9 mouse cellular contexts compared by ENCODE assay signal in genomic region chr17:12689537-12689936, GRCm38 (mm10). TPM values are rescaled to one million over a fixed set of nuclear protein-coding genes. Genes with fewer than 3 reads are reported as not detected.
DNase-seq lines count a peak whose midpoint lies in the region; ATAC-seq and TF ChIP-seq lines count a peak whose summit lies in the region.
"Had no signal": no experiment of that assay in that cellular context is flagged by ENCODE, and none has a peak within 500 bp of the region (broad histone marks: within the 10 kb centered on the region; RNA-seq: fewer than 3 reads in every experiment).

No protein-coding gene starts in this region.

- peak; percentile 78 for TF ChIP-seq CTCF in layer of hippocampus, adult 2 months (conservative IDR thresholded peaks at IDR 0.05)
- peak; percentile 33 to 52 (median 44); a peak in 5 of 6 replicates for TF ChIP-seq CTCF in MEL (IDR thresholded peaks at IDR 0.05 in 2 of 3, conservative IDR thresholded peaks at IDR 0.05 in 1 of 3; ENCODE audit: control insufficient read depth in 1 of 3, insufficient read depth in 1 of 3, low read depth in 2 of 3, low read length in 3 of 3, poor library complexity in 1 of 3, severe bottlenecking in 1 of 3)

- no peak overlapping the region for H3K9ac ChIP-seq in MEL (ENCODE audit: control insufficient read depth, low read depth, low read length, poor library complexity, severe bottlenecking)
- H3K9ac ChIP-seq in limb, embryonic 14.5 days (ENCODE audit: low read depth, low read length, severe bottlenecking) = no peak overlapping the region

- no peak overlapping the region for H3K4me3 ChIP-seq in layer of hippocampus, adult 2 months
- H3K4me3 ChIP-seq in MEL (ENCODE audit: control insufficient read depth in 1 of 2, insufficient read depth in 1 of 2, low read depth in 2 of 2, low read length in 2 of 2) = no peak overlapping the region
- no peak overlapping the region for H3K4me3 ChIP-seq in limb, embryonic 14.5 days (replicated peaks; ENCODE audit: low read length)

- H3K36me3 ChIP-seq in MEL (ENCODE audit: control insufficient read depth in 1 of 2, insufficient read depth in 2 of 2, low read length in 2 of 2) = no peaks in the 10 kb centered on the region
- peaks cover 94% of the 10 kb centered on the region for H3K36me3 ChIP-seq in limb, embryonic 14.5 days (ENCODE audit: control insufficient read depth, insufficient read depth, low read length)

- WGBS in limb, embryonic 14.5 days = 56% methylated on average over 3 of the region's 3 CpGs

- DNase-seq in layer of hippocampus, adult 2 months (ENCODE audit: low spot score in 2 of 2) = peak in 1 of 2 experiments; percentile 51
- DNase-seq in layer of hippocampus, adult 9-10 months (ENCODE audit: low spot score) = no peak
- DNase-seq in MEL (ENCODE audit: low read depth, low spot score) = peak; percentile 26
- DNase-seq in limb, embryonic 14.5 days (ENCODE audit: low spot score) = peak; percentile 33
- peak; percentile 55 for DNase-seq in thymus, postnatal 25 days
- no peak for DNase-seq in ovary, postnatal 10 days (ENCODE audit: low spot score)

- ATAC-seq in common myeloid progenitor, adult 5-6 weeks (replicated peaks; ENCODE audit: low read depth, poor library complexity, severe bottlenecking) = peak; percentile 59; the same call in 1 of the 2 replicates
- 0 out of 2 replicates have a peak, but pooled peaks have one; percentile 18 for ATAC-seq in limb, embryonic 14.5 days (ENCODE audit: low FRiP score, low read depth)

- no peaks in the 10 kb centered on the region for H3K9me3 ChIP-seq in MEL (replicated peaks; ENCODE audit: insufficient read depth, low read length)
- H3K9me3 ChIP-seq in limb, embryonic 14.5 days (ENCODE audit: control insufficient read depth, low read length) = no peaks in the 10 kb centered on the region

- TF ChIP-seq RAD21 in MEL (IDR thresholded peaks at IDR 0.05; ENCODE audit: low read depth, low read length) = peak; percentile 38

- no peaks in the 10 kb centered on the region for H3K27me3 ChIP-seq in MEL (ENCODE audit: control insufficient read depth in 1 of 2, insufficient read depth in 2 of 2, low read length in 2 of 2)
- no peaks in the 10 kb centered on the region for H3K27me3 ChIP-seq in limb, embryonic 14.5 days (ENCODE audit: control insufficient read depth, insufficient read depth, low read length)

- H3K4me2 ChIP-seq in limb, embryonic 14.5 days (replicated peaks; ENCODE audit: low read depth, low read length, severe bottlenecking) = no peak overlapping the region

- TF ChIP-seq POLR2A in MEL (IDR thresholded peaks at IDR 0.05; ENCODE audit: control insufficient read depth in 1 of 2, insufficient read depth in 1 of 2, low read depth in 1 of 2, low read length in 2 of 2, poor library complexity in 1 of 2) = no peak
- TF ChIP-seq POLR2A in limb, embryonic 14.5 days (IDR thresholded peaks at IDR 0.05; ENCODE audit: borderline replicate concordance, extremely low read depth, insufficient read depth, insufficient read length) = no peak

- no peak for TF ChIP-seq EP300 in MEL (IDR thresholded peaks at IDR 0.05; ENCODE audit: low read depth in 1 of 2, low read length in 2 of 2)

- no peaks in the 10 kb centered on the region for H3K79me2 ChIP-seq in MEL (ENCODE audit: control insufficient read depth, insufficient read depth, low read length, poor library complexity)

- no peaks in the 10 kb centered on the region for H3K4me1 ChIP-seq in MEL (ENCODE audit: control insufficient read depth in 1 of 2, insufficient read depth in 2 of 2, low read length in 2 of 2)
- no peaks in the 10 kb centered on the region; the same call in 1 of the 2 replicates for H3K4me1 ChIP-seq in limb, embryonic 14.5 days (ENCODE audit: control insufficient read depth, insufficient read depth, low read length)

- H3K27ac ChIP-seq in layer of hippocampus, adult 2 months = no peak overlapping the region
- H3K27ac ChIP-seq in MEL (ENCODE audit: control insufficient read depth, low read depth, low read length) = no peak overlapping the region
- H3K27ac ChIP-seq in limb, embryonic 14.5 days (replicated peaks; ENCODE audit: low read depth, low read length) = no peak overlapping the region

TF ChIP-seq in MEL, 35 proteins besides CTCF, POLR2A, EP300 and RAD21:
- TF ChIP-seq MYB (IDR thresholded peaks at IDR 0.05; ENCODE audit: low read depth, low read length) (no peak), SMC3 (IDR thresholded peaks at IDR 0.05; ENCODE audit: low read depth, low read length) (peak; percentile 42; the same call in 1 of the 2 replicates), MYC (IDR thresholded peaks at IDR 0.05; ENCODE audit: low read depth, low read length) (no peak), GABPA (IDR thresholded peaks at IDR 0.05; ENCODE audit: low read depth, low read length) (no peak)

RNA-seq across cellular contexts. Expression of gene Slc22a1, which starts 13.9 kb away (rescaled TPM):
- not detected for total RNA-seq in layer of hippocampus, adult 2 months (2021)
- total RNA-seq in MEL (2012; rRNA removed) = not detected in 2 replicates
- polyA plus RNA-seq in MEL (2012; ENCODE audit: insufficient read depth in 1 of 2, insufficient read length in 2 of 2, low read depth in 1 of 2, low replicate concordance in 2 of 2, missing spikeins in 1 of 2) = not detected
- not detected in 2 replicates for total RNA-seq in common myeloid progenitor, adult 5-6 weeks (2017)
- polyA plus RNA-seq in limb, embryonic 14.5 days (2012; rRNA removed) = 0.14 and 0.18 TPM in 2 replicates
- polyA plus RNA-seq in limb, embryonic 14.5 days (2014; fragmentation: Nextera tagmentation; extraction: Ambion mirVana) = not detected in 2 replicates
- total RNA-seq: layer of hippocampus, adult 8-10 months; neutrophil, adult 5-6 weeks had no signal

Comparison
In these comparisons a context has a peak if more than half of its experiments do, and no peak if none do; other contexts are left out.
1. DNase-seq: peak in MEL (single experiment), limb, embryonic 14.5 days (single experiment) and thymus, postnatal 25 days (single experiment); none in layer of hippocampus, adult 9-10 months (single experiment) and ovary, postnatal 10 days (single experiment).